Mouse (Mus musculus) left cerebral cortex, adult 2 months (tissue): Measurements from ENCODE around the gene Sik1. TPM values are rescaled to one million over a fixed set of nuclear protein-coding genes. Genes with fewer than 3 reads are reported as not detected.

Experiments
- DNase-seq, 2 experiments: peaks; one replicate each; pipeline ENCODE4 v3.0.0; 2021 to 2022; ENCODE audit warnings: low spot score in 2 of 2, mixed read lengths in 1 of 2; ENCODE audit errors: extremely low spot score in 1 of 2
- H3K27ac ChIP-seq: fragments of 200-600 bp; 2 replicates; pipeline ENCODE4 v1.8.1; 2022
- H3K4me3 ChIP-seq: fragments of 200-600 bp; 2 replicates; pipeline ENCODE4 v1.8.1; 2022
- CTCF ChIP-seq: fragments of 200-600 bp; IDR thresholded peaks from 2 replicates; pipeline ENCODE4 v1.8.1; 2022; ENCODE audit warnings: antibody characterized with exemption, mild to moderate bottlenecking, moderate library complexity
- intact Hi-C: fragments of 180-260 bp; cut with DNase I; formaldehyde crosslinking; loops from one replicate; pipeline ENCODE4 v1.15.1; 2025
- total RNA-seq, 2 experiments: library from RNA; stranded (reverse); gene quantifications; 2 replicates each; pipeline ENCODE4 v1.2.3; 2021

The Sik1 gene
- total RNA-seq, 2 experiments from 2014 or later: 24.5 to 39.5 TPM

GRCm38 (mm10) chr17:31851816-31852476, 3.7 kb downstream of the Sik1 start:
- intact Hi-C loops: no loop called here
- DNase-seq: no peak
- TF ChIP-seq CTCF: no peak
- Histone ChIP-seq H3K27ac (no peak overlapping the region), H3K4me3 (no peak overlapping the region)

GRCm38 (mm10) chr17:31850457-31850980, 5.1 kb downstream of the Sik1 start:
- no peak for DNase-seq
- no peak overlapping the region for H3K27ac ChIP-seq
- intact Hi-C loops: no loop called here
- no peak overlapping the region for H3K4me3 ChIP-seq
- TF ChIP-seq CTCF: no peak

GRCm38 (mm10) chr17:31846970-31847369, 8.6 kb downstream of the Sik1 start:
- no peak overlapping the region for H3K4me3 ChIP-seq
- intact Hi-C loops: no loop called here
- no peak for DNase-seq
- no peak for TF ChIP-seq CTCF
- no peak overlapping the region for H3K27ac ChIP-seq

- Histone ChIP-seq H3K4me3 (no peak overlapping the region), H3K27ac (no peak overlapping the region)
- intact Hi-C loops: no loop called here
- DNase-seq: no peak
- TF ChIP-seq CTCF: no peak
Observed at GRCm38 (mm10) chr17:31846352-31846751, 9.3 kb downstream of the Sik1 start.

GRCm38 (mm10) chr17:31843891-31844290, 11.7 kb downstream of the Sik1 start:
- Histone ChIP-seq H3K4me3 (no peak overlapping the region), H3K27ac (no peak overlapping the region)
- no peak for TF ChIP-seq CTCF
- intact Hi-C loops: no loop called here
- DNase-seq: no peak

GRCm38 (mm10) chr17:31842930-31843822, 12.4 kb downstream of the Sik1 start:
- Histone ChIP-seq H3K4me3 (no peak overlapping the region), H3K27ac (no peak overlapping the region)
- no peak for TF ChIP-seq CTCF
- intact Hi-C loops: no loop called here
- no peak for DNase-seq

- intact Hi-C loops: no loop called here
- Histone ChIP-seq H3K4me3 (no peak overlapping the region), H3K27ac (no peak overlapping the region)
- TF ChIP-seq CTCF: no peak
- no peak for DNase-seq
Observed at GRCm38 (mm10) chr17:31841842-31842611, 13.6 kb downstream of the Sik1 start.

- no peak overlapping the region for H3K27ac ChIP-seq
- no peak for TF ChIP-seq CTCF
- H3K4me3 ChIP-seq: no peak overlapping the region
- DNase-seq: no peak
- intact Hi-C loops: no loop called here
Observed at GRCm38 (mm10) chr17:31841453-31841841, 14.2 kb downstream of the Sik1 start.

- intact Hi-C loops: no loop called here
- TF ChIP-seq CTCF: no peak
- Histone ChIP-seq H3K4me3 (no peak overlapping the region), H3K27ac (no peak overlapping the region)
- DNase-seq: no peak
Observed at GRCm38 (mm10) chr17:31840423-31841003, 15.1 kb downstream of the Sik1 start.

- DNase-seq: peak in 1 of 2 experiments; percentile 32
- no peak overlapping the region for H3K4me3 ChIP-seq
- intact Hi-C loops: loop anchor here (1.0 to 5.0 kb wide), 2 partner anchors 41 to 186 kb away; no protein-coding TSS in a partner anchor
- TF ChIP-seq CTCF: no peak
- no peak overlapping the region for H3K27ac ChIP-seq
Observed at GRCm38 (mm10) chr17:31836772-31837171, 18.8 kb downstream of the Sik1 start.

GRCm38 (mm10) chr17:31836264-31836607, 19.4 kb downstream of the Sik1 start:
- intact Hi-C loops: loop anchor here (5.0 kb wide), 1 partner anchor 186 kb away; no protein-coding TSS in a partner anchor
- DNase-seq: no peak
- no peak overlapping the region for H3K27ac ChIP-seq
- H3K4me3 ChIP-seq: no peak overlapping the region
- no peak for TF ChIP-seq CTCF
